Mouse (Mus musculus): ENCODE data around the gene Chn2. TPM values are rescaled to one million over a fixed set of nuclear protein-coding genes. Genes with fewer than 3 reads are reported as not detected.

Gene Chn2
- polyA plus RNA-seq, 1 experiment: 22.8 TPM

DNA sequence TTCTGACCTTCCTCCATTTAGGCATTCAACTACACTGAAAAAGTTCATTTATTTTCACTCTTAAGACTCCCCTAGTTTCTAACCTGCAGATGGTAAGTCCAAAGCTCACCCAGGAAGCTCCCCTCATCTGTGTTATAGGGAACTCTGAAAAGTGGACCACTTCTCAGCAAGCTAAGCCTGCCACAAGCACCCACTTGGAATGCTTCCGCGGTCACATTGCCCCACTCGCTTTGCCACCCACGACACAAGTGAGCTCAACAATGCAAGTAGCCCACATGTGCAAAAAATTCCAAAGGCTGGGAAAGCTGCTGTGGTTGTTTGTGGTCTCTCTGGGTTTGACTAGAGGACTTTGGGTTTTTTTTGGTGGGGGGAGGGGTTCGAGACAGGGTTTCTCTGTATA, 301.8 kb downstream of the Chn2 start:
- WGBS: 90% methylated on average over 5 of the region's 5 CpGs
- TF ChIP-seq POLR2A (IDR thresholded peaks at IDR 0.05; ENCODE audit: low read depth, low read length) (no peak), CTCF (conservative IDR thresholded peaks at IDR 0.05; ENCODE audit: insufficient read depth, insufficient read length, low read depth, low read length) (no peak)
- Histone ChIP-seq H3K4me3 (ENCODE audit: insufficient read depth, low read depth, low read length) (no peak overlapping the region), H3K4me1 (ENCODE audit: control insufficient read depth, insufficient read depth, low read length) (no peaks in the 10 kb centered on the region), H3K36me3 (ENCODE audit: control insufficient read depth, insufficient read depth, low read length) (no peaks in the 10 kb centered on the region), H3K27me3 (replicated peaks; ENCODE audit: control insufficient read depth, insufficient read depth, low read length) (no peaks in the 10 kb centered on the region), H3K27ac (ENCODE audit: insufficient read depth, low read depth, low read length) (no peak overlapping the region)
- no peak for DNase-seq

DNA sequence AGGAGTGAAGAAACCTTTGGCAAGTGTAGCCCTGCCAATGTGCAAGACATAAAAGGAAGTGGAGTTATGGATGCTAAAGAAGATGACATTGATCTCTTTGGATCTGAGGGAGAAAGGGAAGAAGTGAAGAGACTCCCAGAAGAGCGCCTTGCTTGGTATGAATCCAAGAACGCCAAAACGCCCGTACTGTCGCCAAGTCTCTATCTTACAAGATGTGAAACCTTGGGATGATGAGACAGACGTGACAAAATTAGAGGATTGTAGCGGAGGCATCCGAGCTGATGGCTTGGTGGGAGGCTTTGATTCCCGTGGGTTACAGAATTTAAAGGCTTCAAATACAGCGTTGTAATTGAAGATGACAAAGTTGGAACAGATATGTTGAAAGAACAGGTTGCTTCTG, 302.9 kb downstream of the Chn2 start:
- Histone ChIP-seq H3K36me3 (ENCODE audit: control insufficient read depth, insufficient read depth, low read length) (no peaks in the 10 kb centered on the region), H3K4me3 (ENCODE audit: insufficient read depth, low read depth, low read length) (no peak overlapping the region), H3K27me3 (replicated peaks; ENCODE audit: control insufficient read depth, insufficient read depth, low read length) (no peaks in the 10 kb centered on the region), H3K27ac (ENCODE audit: insufficient read depth, low read depth, low read length) (no peak overlapping the region), H3K4me1 (ENCODE audit: control insufficient read depth, insufficient read depth, low read length) (no peaks in the 10 kb centered on the region)
- WGBS: 94% methylated on average over 10 of the region's 10 CpGs
- no peak for TF ChIP-seq POLR2A (IDR thresholded peaks at IDR 0.05; ENCODE audit: low read depth, low read length)
- no peak for TF ChIP-seq CTCF (conservative IDR thresholded peaks at IDR 0.05; ENCODE audit: insufficient read depth, insufficient read length, low read depth, low read length)
- no peak for DNase-seq

Other genes starting within 250 kb of the Chn2 start
- 17.3 and 18.9 TPM in 2 replicates for gene Tril, start 218.7 kb upstream of the Chn2 start, polyA plus RNA-seq (2012; rRNA removed)
- gene Cpvl, start 60.9 kb upstream of the Chn2 start, polyA plus RNA-seq (2012; rRNA removed): 0.10 and 0.19 TPM in 2 replicates

Data from kidney, adult 2 months (tissue).